Mouse (Mus musculus): ENCODE results near the gene Sqstm1. TPM values are rescaled to one million over a fixed set of nuclear protein-coding genes. Genes with fewer than 3 reads are reported as not detected.

Gene Sqstm1
- polyA plus RNA-seq, 1 experiment = 332 TPM

DNA sequence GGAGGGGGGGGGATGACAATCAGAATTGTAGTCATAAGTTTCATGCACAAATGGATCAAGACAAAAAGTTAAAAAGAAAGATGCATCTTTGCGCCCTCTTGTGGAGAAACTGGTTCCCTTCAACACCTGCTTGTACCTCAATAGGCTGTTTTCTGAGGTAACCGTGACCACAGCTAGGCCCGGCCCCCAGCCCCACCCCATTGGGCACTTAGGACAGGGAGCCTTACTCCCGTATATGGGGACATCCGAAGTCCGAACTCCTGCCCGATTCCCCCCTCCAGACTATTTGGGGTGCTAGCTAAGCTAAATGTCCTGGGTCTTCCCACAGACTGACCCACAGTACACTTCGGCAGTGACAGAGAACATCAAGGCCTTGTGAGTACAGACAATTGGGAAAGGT lies 20.8 kb upstream of the Sqstm1 start:
- no peak overlapping the region for H3K27ac ChIP-seq (ENCODE audit: insufficient read depth, low read length)
- H3K4me3 ChIP-seq (ENCODE audit: insufficient read depth, low read length) = no peak overlapping the region
- peaks cover 15% of the 10 kb centered on the region; the same call in 1 of the 2 replicates for H3K4me1 ChIP-seq (ENCODE audit: control insufficient read depth, insufficient read depth, low read length)
- TF ChIP-seq POLR2A (IDR thresholded peaks at IDR 0.05; ENCODE audit: low read depth, low read length) = no peak
- no peak for TF ChIP-seq CTCF (IDR thresholded peaks at IDR 0.05; ENCODE audit: borderline replicate concordance, insufficient read depth, low read length)

DNA sequence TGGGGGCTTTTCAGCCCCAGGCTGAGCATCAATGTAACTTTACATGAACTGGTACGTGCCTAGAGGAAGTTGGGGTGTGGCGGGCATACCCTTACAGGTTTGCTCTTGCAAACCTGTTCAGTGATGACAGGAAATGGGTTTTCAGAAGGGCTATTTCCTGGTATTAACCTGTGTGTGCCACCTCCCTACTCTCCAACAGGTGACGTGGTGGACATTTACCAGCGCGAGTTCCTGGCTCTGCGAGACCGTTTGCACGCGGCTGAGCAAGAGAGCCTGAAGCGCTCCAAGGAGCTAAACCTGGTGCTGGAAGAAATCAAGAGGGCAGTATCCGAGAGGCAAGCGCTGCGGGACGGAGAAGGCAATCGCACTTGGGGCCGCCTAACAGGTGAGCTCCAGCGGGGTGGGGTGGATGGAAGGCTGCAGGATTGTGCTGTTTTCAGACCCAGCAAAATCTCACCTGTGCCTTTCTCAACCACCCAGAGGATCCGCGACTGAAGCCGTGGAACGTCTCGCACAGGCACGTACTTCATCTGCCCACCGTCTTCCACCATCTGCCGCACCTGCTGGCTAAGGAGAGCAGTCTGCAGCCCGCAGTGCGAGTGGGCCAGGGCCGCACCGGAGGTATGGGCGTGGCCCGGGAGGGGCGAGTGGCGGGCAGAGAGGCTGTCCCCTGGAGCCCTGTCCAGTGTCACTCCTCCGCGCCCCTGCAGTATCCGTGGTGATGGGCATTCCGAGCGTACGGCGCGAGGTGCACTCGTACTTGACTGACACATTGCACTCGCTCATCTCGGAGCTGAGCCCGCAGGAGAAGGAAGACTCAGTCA lies 20.1 kb upstream of the Sqstm1 start:
- no peak overlapping the region for H3K27ac ChIP-seq (ENCODE audit: insufficient read depth, low read length)
- H3K4me1 ChIP-seq (ENCODE audit: control insufficient read depth, insufficient read depth, low read length) = peaks cover 9% of the 10 kb centered on the region; the same call in 1 of the 2 replicates
- H3K4me3 ChIP-seq (ENCODE audit: insufficient read depth, low read length) = no peak overlapping the region
- TF ChIP-seq CTCF (IDR thresholded peaks at IDR 0.05; ENCODE audit: borderline replicate concordance, insufficient read depth, low read length) (no peak), POLR2A (IDR thresholded peaks at IDR 0.05; ENCODE audit: low read depth, low read length) (no peak)

DNA sequence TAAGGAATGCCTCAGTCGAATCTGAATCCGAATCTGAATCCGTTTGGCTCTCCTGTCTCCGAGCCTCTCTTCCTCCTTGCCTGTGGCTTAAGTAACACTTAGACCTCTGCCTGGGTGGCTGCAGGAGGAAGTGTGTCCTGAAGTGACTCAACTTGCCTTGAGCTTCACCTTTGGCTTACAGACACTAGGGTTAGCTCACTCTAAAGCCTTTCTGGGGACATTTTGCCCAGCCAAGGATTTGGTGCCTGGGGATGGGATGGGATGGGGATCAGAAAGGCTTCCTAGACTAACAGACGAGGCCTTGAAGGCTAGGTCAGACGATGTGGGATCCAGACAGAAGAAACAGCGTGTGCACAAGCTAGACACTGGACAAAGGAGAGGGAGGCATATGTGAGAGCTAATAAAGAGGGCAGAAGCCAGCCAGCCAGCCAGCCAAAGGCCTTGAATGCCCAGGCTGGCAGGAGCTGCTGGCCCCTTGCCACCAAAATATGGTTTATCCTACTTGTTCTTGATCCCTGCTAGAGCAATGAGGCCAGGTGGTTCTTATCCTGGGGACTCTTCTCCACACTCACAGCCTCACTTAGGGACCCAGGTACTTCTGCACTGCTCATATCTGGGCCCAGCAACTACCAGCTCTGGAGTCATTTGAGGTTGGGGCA lies 18.8 kb upstream of the Sqstm1 start:
- H3K4me3 ChIP-seq (ENCODE audit: insufficient read depth, low read length) = no peak overlapping the region
- H3K27ac ChIP-seq (ENCODE audit: insufficient read depth, low read length) = no peak overlapping the region
- H3K4me1 ChIP-seq (ENCODE audit: control insufficient read depth, insufficient read depth, low read length) = peaks cover 9% of the 10 kb centered on the region; the same call in 1 of the 2 replicates
- TF ChIP-seq CTCF (IDR thresholded peaks at IDR 0.05; ENCODE audit: borderline replicate concordance, insufficient read depth, low read length) (no peak), POLR2A (IDR thresholded peaks at IDR 0.05; ENCODE audit: low read depth, low read length) (no peak)

DNA sequence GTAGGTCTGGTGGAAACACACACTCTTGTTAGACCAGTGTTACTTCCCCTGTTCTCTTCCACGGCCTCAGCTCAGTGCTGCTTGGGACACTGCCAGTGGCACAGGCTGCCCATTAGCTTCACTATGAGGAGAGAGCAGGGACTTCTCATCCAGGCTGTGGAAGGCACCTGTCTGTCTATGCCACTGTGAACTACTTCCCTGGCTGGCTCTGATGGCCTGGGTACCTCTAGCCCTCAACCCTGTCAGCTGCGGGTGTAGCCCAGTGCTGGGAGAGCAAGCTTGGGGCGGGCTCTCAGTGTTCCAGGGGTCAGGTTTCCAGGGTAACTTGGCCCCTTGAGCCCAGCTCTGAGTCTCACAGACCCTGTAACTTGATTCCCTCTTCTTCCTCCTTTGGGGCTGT lies 18.1 kb upstream of the Sqstm1 start:
- Histone ChIP-seq H3K4me3 (ENCODE audit: insufficient read depth, low read length) (no peak overlapping the region), H3K27ac (ENCODE audit: insufficient read depth, low read length) (no peak overlapping the region), H3K4me1 (ENCODE audit: control insufficient read depth, insufficient read depth, low read length) (peaks cover 9% of the 10 kb centered on the region; the same call in 1 of the 2 replicates)
- no peak for TF ChIP-seq CTCF (IDR thresholded peaks at IDR 0.05; ENCODE audit: borderline replicate concordance, insufficient read depth, low read length)
- no peak for TF ChIP-seq POLR2A (IDR thresholded peaks at IDR 0.05; ENCODE audit: low read depth, low read length)

DNA sequence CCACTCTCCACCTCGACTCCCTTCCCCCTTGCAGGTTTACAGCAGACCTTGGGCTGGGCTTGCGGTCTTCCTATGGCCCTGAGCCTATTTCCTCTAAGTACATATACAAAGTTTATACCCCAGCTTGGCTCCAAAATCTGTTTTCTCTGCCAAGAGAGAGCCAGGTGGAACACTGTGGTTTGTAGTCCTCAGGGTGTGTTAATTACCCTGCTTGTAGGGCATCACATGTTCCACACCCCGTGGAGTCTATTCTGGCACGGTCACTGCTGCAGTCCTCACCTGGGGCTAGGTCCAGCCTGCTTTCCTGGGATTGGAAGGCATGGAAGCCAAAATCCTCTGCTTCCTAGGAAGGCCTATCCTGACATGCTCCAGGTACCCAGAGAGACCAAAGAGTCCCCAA lies 17.1 kb upstream of the Sqstm1 start:
- H3K4me1 ChIP-seq (ENCODE audit: control insufficient read depth, insufficient read depth, low read length) = peaks cover 9% of the 10 kb centered on the region; the same call in 1 of the 2 replicates
- no peak overlapping the region for H3K27ac ChIP-seq (ENCODE audit: insufficient read depth, low read length)
- H3K4me3 ChIP-seq (ENCODE audit: insufficient read depth, low read length) = no peak overlapping the region
- TF ChIP-seq POLR2A (IDR thresholded peaks at IDR 0.05; ENCODE audit: low read depth, low read length) (no peak), CTCF (IDR thresholded peaks at IDR 0.05; ENCODE audit: borderline replicate concordance, insufficient read depth, low read length) (no peak)

DNA sequence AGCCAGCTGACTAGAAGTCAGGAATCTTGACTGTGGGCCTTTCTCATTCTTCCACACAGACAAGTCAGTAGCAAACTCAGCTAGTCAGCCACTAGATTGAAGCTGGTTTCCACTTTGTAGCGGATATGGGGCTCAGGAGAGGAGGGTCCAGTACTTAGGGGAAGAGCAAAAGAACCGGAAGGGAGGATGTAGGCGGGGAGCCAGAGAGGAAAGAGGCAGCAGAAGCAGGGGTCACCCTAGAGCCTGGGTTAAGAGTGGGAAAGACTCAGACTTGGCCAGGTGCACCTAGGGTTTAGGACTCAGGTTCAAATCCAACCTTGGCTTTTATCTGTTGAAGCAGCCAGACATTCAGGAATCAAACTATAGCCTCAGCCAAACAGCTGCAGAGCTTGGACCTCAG lies 16.6 kb upstream of the Sqstm1 start:
- Histone ChIP-seq H3K27ac (ENCODE audit: insufficient read depth, low read length) (no peak overlapping the region), H3K4me1 (ENCODE audit: control insufficient read depth, insufficient read depth, low read length) (peaks cover 9% of the 10 kb centered on the region; the same call in 1 of the 2 replicates), H3K4me3 (ENCODE audit: insufficient read depth, low read length) (no peak overlapping the region)
- TF ChIP-seq POLR2A (IDR thresholded peaks at IDR 0.05; ENCODE audit: low read depth, low read length) (no peak), CTCF (IDR thresholded peaks at IDR 0.05; ENCODE audit: borderline replicate concordance, insufficient read depth, low read length) (no peak)

DNA sequence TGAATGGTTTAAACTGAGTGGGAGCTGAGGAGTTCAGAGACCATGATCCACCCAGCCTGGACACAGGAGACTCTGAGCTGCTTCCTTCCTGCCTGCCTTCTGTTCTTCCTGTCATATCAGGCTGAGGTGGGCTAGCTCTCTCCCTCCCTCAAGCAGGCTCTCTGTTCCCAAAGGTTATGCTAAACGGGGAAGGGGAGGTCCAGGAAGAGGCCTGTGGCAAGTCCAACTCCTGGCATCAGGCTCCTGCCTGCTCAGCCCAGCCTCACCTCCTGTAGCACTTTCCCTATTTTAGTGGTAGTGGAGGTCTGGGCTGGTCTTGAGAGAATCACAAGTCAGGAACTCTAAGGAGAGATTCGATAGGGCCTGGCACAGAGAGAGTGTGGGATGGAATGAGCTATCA lies 15.8 kb upstream of the Sqstm1 start:
- no peak overlapping the region for H3K27ac ChIP-seq (ENCODE audit: insufficient read depth, low read length)
- TF ChIP-seq CTCF (IDR thresholded peaks at IDR 0.05; ENCODE audit: borderline replicate concordance, insufficient read depth, low read length) = no peak
- TF ChIP-seq POLR2A (IDR thresholded peaks at IDR 0.05; ENCODE audit: low read depth, low read length) = no peak
- peaks cover 9% of the 10 kb centered on the region; the same call in 1 of the 2 replicates for H3K4me1 ChIP-seq (ENCODE audit: control insufficient read depth, insufficient read depth, low read length)
- peak overlapping the region; percentile 92 for H3K4me3 ChIP-seq (ENCODE audit: insufficient read depth, low read length)

DNA sequence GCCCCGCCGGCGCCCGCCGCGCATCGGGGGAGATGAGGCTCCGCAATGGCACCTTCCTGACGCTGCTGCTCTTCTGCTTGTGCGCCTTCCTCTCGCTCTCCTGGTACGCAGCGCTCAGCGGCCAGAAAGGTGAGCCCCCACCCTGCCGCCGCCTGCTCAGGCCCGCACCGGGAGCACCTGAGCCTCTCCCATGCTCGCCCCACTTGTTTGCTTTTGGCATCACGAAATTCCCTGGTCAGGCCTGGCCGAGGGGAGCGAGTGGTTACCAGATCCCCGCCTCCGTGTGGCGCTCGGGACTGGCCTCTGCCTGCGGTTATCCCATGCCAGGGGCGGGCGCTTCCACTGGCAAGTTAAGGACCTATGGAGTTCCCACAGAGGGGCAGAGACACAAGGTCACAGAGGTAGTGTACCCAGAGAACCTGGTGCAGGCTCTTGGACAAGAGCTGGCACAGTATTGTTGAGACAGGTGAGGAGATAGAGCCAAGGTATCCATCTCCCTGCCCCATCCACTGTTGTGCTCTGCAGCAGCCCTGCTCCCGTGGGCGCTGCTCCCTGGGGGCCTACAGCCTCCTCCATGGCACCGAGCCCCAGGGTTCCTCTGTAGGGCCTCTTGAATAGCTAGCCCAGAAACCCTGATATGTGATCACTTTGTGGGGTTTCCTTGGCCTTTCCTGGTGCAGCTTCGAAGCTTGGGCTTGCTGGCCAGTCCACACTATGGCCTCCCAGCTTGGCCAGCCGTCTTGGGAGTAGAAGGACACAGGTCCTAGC lies 15.2 kb upstream of the Sqstm1 start:
- H3K27ac ChIP-seq (ENCODE audit: insufficient read depth, low read length) = no peak overlapping the region
- no peak for TF ChIP-seq POLR2A (IDR thresholded peaks at IDR 0.05; ENCODE audit: low read depth, low read length)
- H3K4me3 ChIP-seq (ENCODE audit: insufficient read depth, low read length) = peak overlapping the region; percentile 92
- H3K4me1 ChIP-seq (ENCODE audit: control insufficient read depth, insufficient read depth, low read length) = peaks cover 6% of the 10 kb centered on the region; the same call in 1 of the 2 replicates

DNA sequence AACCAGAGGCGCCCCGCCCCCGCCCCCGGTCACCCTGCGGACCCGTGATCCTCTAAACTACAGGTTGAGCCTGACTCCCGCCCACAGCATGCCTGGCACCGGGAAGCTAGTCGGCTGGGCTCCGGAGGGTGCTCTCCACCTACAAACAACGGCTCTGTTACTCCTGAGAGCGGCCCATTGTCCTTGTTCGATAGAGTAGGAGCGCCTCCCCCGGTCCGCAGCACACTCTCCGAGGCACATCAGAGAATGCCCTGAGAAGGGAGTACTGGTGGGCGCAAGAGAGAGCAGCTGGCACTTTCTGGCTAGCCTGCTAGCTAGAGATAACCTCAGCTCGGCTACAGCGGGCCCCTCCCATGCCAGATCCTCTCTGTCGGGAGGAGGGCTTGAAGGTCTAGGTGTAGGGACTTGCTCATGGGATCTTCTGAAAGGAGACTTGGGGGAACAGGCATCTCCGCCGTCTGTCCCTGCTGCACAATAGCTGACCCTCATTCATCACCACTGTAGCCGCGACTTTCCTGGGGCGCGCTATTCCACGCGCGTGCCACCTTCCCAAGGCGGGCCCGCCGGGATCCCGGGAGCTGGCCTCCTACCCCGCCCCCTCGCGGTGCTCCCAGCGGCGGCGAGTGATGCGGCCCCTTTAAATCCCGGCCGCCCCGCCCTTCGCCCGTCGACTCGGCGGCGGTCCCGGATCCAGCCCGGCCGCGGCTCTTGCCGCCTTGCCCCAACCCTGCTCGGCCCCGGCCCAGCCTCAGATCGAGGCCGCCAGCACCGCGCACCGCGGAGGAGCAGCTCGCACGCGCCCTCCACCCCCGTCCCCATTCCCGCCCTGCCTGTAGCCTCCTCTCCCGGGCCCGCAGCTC lies 14.3 kb upstream of the Sqstm1 start:
- TF ChIP-seq POLR2A (IDR thresholded peaks at IDR 0.05; ENCODE audit: low read depth, low read length) (peak; percentile 72), CTCF (IDR thresholded peaks at IDR 0.05; ENCODE audit: borderline replicate concordance, insufficient read depth, low read length) (0 out of 2 replicates have a peak, but pooled peaks have one; percentile 18)
- H3K4me1 ChIP-seq (ENCODE audit: control insufficient read depth, insufficient read depth, low read length) = peaks cover 4% of the 10 kb centered on the region; the same call in 1 of the 2 replicates
- H3K4me3 ChIP-seq (ENCODE audit: insufficient read depth, low read length) = peak overlapping the region; percentile 92
- H3K27ac ChIP-seq (ENCODE audit: insufficient read depth, low read length) = peak overlapping the region; percentile 56
